ENCODE assay signal across 9 mouse cellular contexts in the genomic region with DNA sequence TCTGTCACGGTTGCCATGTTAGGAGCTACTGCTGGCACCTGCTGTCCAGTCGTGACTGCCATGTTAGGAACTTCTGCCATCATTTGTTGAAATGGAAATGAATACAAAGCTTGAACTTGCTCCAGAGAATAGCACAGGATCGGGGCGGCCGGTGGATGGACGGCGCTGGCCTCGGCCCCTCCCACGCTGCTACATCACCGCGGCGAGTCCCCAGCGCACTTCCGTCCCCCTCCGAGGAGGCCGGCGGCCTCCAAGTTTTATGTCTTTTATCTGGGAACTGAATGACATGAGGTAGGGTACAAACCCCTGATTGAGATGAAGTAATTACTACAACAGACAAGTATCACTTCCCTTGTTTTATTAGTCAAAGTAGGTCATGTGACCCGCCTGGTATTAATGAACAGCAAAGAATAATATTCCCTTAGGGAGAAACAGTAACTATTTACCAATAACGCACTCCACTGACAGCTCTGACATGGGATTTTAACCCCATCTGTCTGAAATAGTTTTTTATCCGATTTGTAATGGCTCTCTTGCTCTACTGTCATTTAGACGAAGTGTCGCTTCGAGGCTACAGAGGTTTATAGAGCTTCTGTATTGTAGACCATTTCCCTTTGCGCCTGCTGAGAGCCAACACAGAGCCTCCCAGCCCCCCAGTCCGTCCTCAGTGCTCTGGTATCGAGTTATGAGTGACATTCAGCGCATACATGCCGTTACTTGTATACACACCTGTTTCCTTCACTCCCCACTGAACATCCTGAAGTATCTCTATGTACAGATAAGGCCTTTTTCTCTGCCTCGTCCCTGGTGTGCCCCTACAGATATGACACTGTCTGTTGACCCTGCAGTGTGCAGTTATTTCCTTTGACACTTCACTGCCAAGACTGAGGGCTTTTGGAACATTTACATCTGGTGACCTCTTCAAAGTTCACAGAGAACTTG. TPM values are rescaled to one million over a fixed set of nuclear protein-coding genes. Genes with fewer than 3 reads are reported as not detected.
DNase-seq lines count a peak whose midpoint lies in the region; ATAC-seq and TF ChIP-seq lines count a peak whose summit lies in the region.
"Had no signal": no experiment of that assay in that cellular context is flagged by ENCODE, and none has a peak within 500 bp of the region (broad histone marks: within the 10 kb centered on the region; RNA-seq: fewer than 3 reads in every experiment).

No protein-coding gene starts in this region.

- no peak overlapping the region for H3K9ac ChIP-seq in heart, embryonic 13.5 days
- H3K9ac ChIP-seq in hindbrain, postnatal 0 days (replicated peaks; ENCODE audit: low read length) = no peak overlapping the region

- H3K27ac ChIP-seq in heart, embryonic 13.5 days (replicated peaks) = no peak overlapping the region
- no peak overlapping the region for H3K27ac ChIP-seq in hindbrain, postnatal 0 days

- peak; percentile 54; the same call in 1 of the 2 replicates for ATAC-seq in heart, embryonic 13.5 days (ENCODE audit: extremely low read depth, insufficient number of reproducible peaks, low FRiP score, low TSS enrichment)
- ATAC-seq in hindbrain, postnatal 0 days = 0 out of 2 replicates have a peak, but pooled peaks have one; percentile 63
- peak; percentile 89 for ATAC-seq in monocyte, adult 5-6 weeks (replicated peaks; ENCODE audit: insufficient number of reproducible peaks, low FRiP score, low TSS enrichment, poor library complexity, severe bottlenecking)

- peak overlapping the region; percentile 8 for H3K4me3 ChIP-seq in heart, embryonic 13.5 days
- H3K4me3 ChIP-seq in hindbrain, postnatal 0 days (ENCODE audit: low read length) = no peak overlapping the region

- no peaks in the 10 kb centered on the region for H3K9me3 ChIP-seq in heart, embryonic 13.5 days
- H3K9me3 ChIP-seq in hindbrain, postnatal 0 days (ENCODE audit: low read length) = no peaks in the 10 kb centered on the region

- peaks cover 26% of the 10 kb centered on the region for H3K4me1 ChIP-seq in heart, embryonic 13.5 days
- H3K4me1 ChIP-seq in hindbrain, postnatal 0 days (ENCODE audit: insufficient read depth, low read length) = no peaks in the 10 kb centered on the region

- H3K36me3 ChIP-seq in heart, embryonic 13.5 days = no peaks in the 10 kb centered on the region
- H3K36me3 ChIP-seq in hindbrain, postnatal 0 days (ENCODE audit: insufficient read depth, low read length) = no peaks in the 10 kb centered on the region

- TF ChIP-seq CTCF in hindbrain, postnatal 0 days (IDR thresholded peaks at IDR 0.05; ENCODE audit: low read depth) = no peak

- no peak for DNase-seq in heart, postnatal 10 days
- DNase-seq in c-Kit-positive CD71-positive TER-119-positive erythroid progenitor cells, embryonic 14.5 days (ENCODE audit: low spot score) = peak; percentile 49
- no peak for DNase-seq in hindbrain, postnatal 0 days (ENCODE audit: low spot score)
- no peak for DNase-seq in cerebellum, adult 11 months
- no peak for DNase-seq in left cerebral cortex, adult 8-10 months (ENCODE audit: low spot score in 2 of 2)
- no peak for DNase-seq in adipocyte (ENCODE audit: low spot score)

- intact Hi-C loops in heart, postnatal 10 days (cut with DNase I) = no loop called here

- peak overlapping the region; percentile 53 for H3K4me2 ChIP-seq in heart, embryonic 13.5 days
- H3K4me2 ChIP-seq in hindbrain, postnatal 0 days (ENCODE audit: low read depth, low read length) = no peak overlapping the region

- 60% methylated on average over 28 of the region's 29 CpGs for WGBS in heart, embryonic 13.5 days
- 61% methylated on average over 28 of the region's 29 CpGs for WGBS in hindbrain, postnatal 0 days

- H3K27me3 ChIP-seq in heart, embryonic 13.5 days (replicated peaks) = no peaks in the 10 kb centered on the region
- no peaks in the 10 kb centered on the region for H3K27me3 ChIP-seq in hindbrain, postnatal 0 days (ENCODE audit: insufficient read depth, low read length)
- H3K27me3 ChIP-seq: CH12.LX had no signal

RNA-seq across cellular contexts. Expression of a gene that starts 37.3 kb away (rescaled TPM):
- 0.94 and 1.2 TPM in 2 replicates for polyA plus RNA-seq in heart, embryonic 13.5 days (2015; fragmentation: Nextera tagmentation; extraction: Ambion mirVana)
- 1 to 10 TPM; 2.6 to 2.7 TPM for total RNA-seq in heart, postnatal 10 days (2021)
- total RNA-seq in hindbrain, postnatal 0 days (2014; rRNA removed) = 4.6 and 9.1 TPM in 2 replicates
- polyA plus RNA-seq in hindbrain, postnatal 0 days (2015; fragmentation: Nextera tagmentation; extraction: Ambion mirVana) = 9.7 and 11.7 TPM in 2 replicates
- total RNA-seq in monocyte, adult 5-6 weeks (2017) = 1.3 to 4.9 TPM in 2 of 3 replicates, not detected in the other
- total RNA-seq in left cerebral cortex, adult 8-10 months (2022) = 10 to 100 TPM; 10.5 to 15.0 (median 12.5) TPM
